Mouse (Mus musculus) hindbrain, embryonic 11.5 days (tissue): ENCODE measurements around the gene Snrk. TPM values are rescaled to one million over a fixed set of nuclear protein-coding genes. Genes with fewer than 3 reads are reported as not detected.
"Not testable (repeated sequence)": the region's sequence is repeated elsewhere in the genome, so short reads cannot be mapped to it uniquely, and the experiment has no call there.

Experiments
- ATAC-seq: fragments of 200-750 bp; cut with Nextera tagmentation; 2 replicates; pipeline ENCODE4 v1.8.0; 2017; ENCODE audit warnings: mild to moderate bottlenecking, moderate TSS enrichment, moderate library complexity; ENCODE audit not compliant: low FRiP score
- DNase-seq: peaks from one replicate; pipeline ENCODE4 v3.0.0-alpha.2; 2015; ENCODE audit warnings: low spot score
- H3K27ac ChIP-seq: fragments of 300-500 bp; sonication (generic); 2 replicates; pipeline ENCODE4 v1.5.1; 2014; ENCODE audit warnings: mild to moderate bottlenecking, low read depth, low read length
- H3K27me3 ChIP-seq: fragments of 300-500 bp; sonication (generic); 2 replicates; pipeline ENCODE4 v1.6.1; 2014; ENCODE audit warnings: mild to moderate bottlenecking, low read length, moderate library complexity, mixed read lengths; ENCODE audit not compliant: control insufficient read depth, insufficient read depth
- H3K36me3 ChIP-seq: fragments of 300-500 bp; sonication (generic); 2 replicates; pipeline ENCODE4 v1.6.1; 2014; ENCODE audit warnings: mild to moderate bottlenecking, low read length, moderate library complexity, mixed read lengths; ENCODE audit not compliant: control insufficient read depth, insufficient read depth
- H3K4me1 ChIP-seq: fragments of 300-500 bp; sonication (generic); replicated peaks from 2 replicates; pipeline ENCODE4 v1.6.1; 2014; ENCODE audit warnings: low read length, mixed read lengths; ENCODE audit not compliant: control insufficient read depth, insufficient read depth
- H3K4me2 ChIP-seq: fragments of 300-500 bp; sonication (generic); replicated peaks from 2 replicates; pipeline ENCODE4 v1.6.1; 2014; ENCODE audit warnings: mild to moderate bottlenecking, low read depth, low read length
- H3K4me3 ChIP-seq: fragments of 300-500 bp; sonication (generic); 2 replicates; pipeline ENCODE4 v1.5.1; 2014; ENCODE audit warnings: low read depth, low read length
- H3K9ac ChIP-seq: fragments of 300-500 bp; sonication (generic); 2 replicates; pipeline ENCODE4 v1.6.1; 2014; ENCODE audit warnings: low read depth, low read length
- H3K9me3 ChIP-seq: fragments of 300-500 bp; sonication (generic); 2 replicates; pipeline ENCODE4 v1.6.1; 2016; ENCODE audit warnings: low read length; ENCODE audit not compliant: control insufficient read depth
- WGBS: fragments of 180-500 bp; shearing (Covaris S2); extraction: QIAGEN DNeasy Blood & Tissue Kit; methylation state at CpG from one replicate; pipeline ENCODE4 v1.1.7; 2014; 5-methylcytosine and 5-hydroxymethylcytosine counted together
- polyA plus RNA-seq: library from polyadenylated mRNA; unstranded; fragments of >200 nt; fragmentation: Nextera tagmentation; extraction: Ambion mirVana; gene quantifications from 2 replicates; pipeline ENCODE4 v1.2.1, GENCODE M21; 2014

Gene Snrk
- polyA plus RNA-seq, 1 experiment from 2014 or later, result 22.0 TPM

DNA sequence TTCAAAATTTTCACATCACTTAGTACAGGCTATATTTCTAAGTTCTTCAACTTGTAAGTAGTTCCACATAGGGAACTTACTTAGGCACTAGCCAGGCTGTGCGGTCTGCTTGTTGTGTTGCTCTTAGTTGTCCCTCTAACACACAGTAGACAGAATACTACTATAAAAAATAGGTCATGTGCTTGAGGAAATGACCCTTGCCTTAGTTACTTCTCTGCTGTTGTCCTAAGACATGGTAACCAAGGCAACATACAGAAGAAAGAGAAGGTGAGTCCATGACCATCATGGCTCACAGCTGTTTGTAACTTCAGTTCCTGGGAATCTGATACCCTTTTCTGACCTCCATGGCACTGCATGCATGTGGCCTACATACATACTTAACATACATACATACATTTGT, 38.1 kb downstream of the Snrk start:
- Histone ChIP-seq H3K27me3 (no peaks in the 10 kb centered on the region), H3K27ac (no peak overlapping the region), H3K9me3 (no peaks in the 10 kb centered on the region), H3K4me3 (no peak overlapping the region), H3K4me2 (no peak overlapping the region), H3K4me1 (no peaks in the 10 kb centered on the region), H3K36me3 (no peaks in the 10 kb centered on the region), H3K9ac (no peak overlapping the region)
- no peak for DNase-seq
- 100% methylated on average over 1 of the region's 1 CpGs for WGBS
- ATAC-seq, result no peak

DNA sequence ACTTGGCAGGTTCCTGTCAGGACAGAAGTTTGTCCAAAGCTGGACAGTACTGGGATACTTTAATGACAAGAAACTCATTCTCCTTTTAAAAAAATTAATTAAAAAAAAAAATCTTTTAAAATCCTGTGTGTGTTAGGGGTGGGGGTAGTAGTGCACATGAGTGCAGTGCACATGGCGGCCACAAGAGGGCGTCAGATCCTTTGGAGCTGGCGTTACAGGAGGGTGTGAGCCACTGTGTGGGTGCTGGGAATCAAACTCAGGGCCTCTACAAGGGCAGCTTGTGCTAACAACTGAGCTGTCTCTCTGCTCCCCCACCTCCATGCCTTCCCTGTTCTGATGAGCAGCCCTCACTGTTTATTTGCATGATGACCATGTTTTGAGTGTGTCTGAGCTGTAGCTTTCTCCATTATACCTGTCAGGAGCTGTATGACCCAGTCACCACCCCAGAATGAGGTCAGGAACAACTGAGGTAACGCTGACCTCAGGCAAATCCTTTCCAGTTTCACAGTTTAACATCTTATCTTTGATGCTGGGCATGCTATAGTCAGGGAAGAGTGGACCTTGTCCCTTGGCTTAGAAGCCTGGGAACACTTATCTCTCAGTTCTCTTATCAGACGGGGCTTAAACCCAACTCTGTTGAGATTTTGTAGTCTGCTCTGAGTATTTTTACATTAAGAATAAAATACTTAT, 39.5 kb downstream of the Snrk start:
- Histone ChIP-seq H3K27ac (no peak overlapping the region), H3K4me3 (no peak overlapping the region), H3K4me2 (no peak overlapping the region), H3K4me1 (no peaks in the 10 kb centered on the region), H3K9me3 (no peaks in the 10 kb centered on the region), H3K27me3 (no peaks in the 10 kb centered on the region), H3K36me3 (no peaks in the 10 kb centered on the region), H3K9ac (no peak overlapping the region)
- 89% methylated on average over 5 of the region's 5 CpGs for WGBS
- no peak for DNase-seq
- no peak for ATAC-seq

DNA sequence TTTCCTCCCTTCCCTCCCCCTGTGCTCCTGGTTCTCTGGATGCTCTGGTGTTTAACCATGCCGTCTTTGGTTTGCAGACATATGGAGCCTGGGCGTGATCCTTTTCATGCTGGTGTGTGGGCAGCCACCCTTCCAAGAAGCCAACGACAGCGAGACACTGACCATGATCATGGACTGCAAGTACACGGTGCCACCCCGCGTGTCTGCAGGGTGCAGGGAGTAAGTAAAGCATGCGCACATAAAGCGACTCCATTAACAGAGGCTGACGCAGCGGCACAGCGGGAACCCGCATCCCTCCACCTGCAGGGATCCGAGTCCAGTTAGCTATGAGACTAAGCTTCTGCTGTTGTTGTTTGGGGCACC, 40.0 kb downstream of the Snrk start:
- Histone ChIP-seq H3K4me1 (no peaks in the 10 kb centered on the region), H3K4me2 (no peak overlapping the region), H3K27me3 (no peaks in the 10 kb centered on the region), H3K36me3 (no peaks in the 10 kb centered on the region), H3K9me3 (no peaks in the 10 kb centered on the region), H3K4me3 (no peak overlapping the region), H3K27ac (no peak overlapping the region), H3K9ac (no peak overlapping the region)
- ATAC-seq (no peak), DNase-seq (no peak)
- WGBS, result 95% methylated on average over 14 of the region's 14 CpGs

GRCm38 (mm10) chr9:122164535-122164934, 47.5 kb downstream of the Snrk start:
- DNase-seq (no peak), ATAC-seq (no peak)
- WGBS, result 95% methylated on average over 4 of the region's 4 CpGs
- H3K27me3 ChIP-seq, result no peaks in the 10 kb centered on the region
- H3K36me3 ChIP-seq, result no peaks in the 10 kb centered on the region
- no peak overlapping the region for H3K4me2 ChIP-seq
- H3K4me3 ChIP-seq, result no peak overlapping the region
- no peaks in the 10 kb centered on the region for H3K9me3 ChIP-seq
- no peak overlapping the region for H3K9ac ChIP-seq
- H3K27ac ChIP-seq, result no peak overlapping the region
- H3K4me1 ChIP-seq, result no peaks in the 10 kb centered on the region

DNA sequence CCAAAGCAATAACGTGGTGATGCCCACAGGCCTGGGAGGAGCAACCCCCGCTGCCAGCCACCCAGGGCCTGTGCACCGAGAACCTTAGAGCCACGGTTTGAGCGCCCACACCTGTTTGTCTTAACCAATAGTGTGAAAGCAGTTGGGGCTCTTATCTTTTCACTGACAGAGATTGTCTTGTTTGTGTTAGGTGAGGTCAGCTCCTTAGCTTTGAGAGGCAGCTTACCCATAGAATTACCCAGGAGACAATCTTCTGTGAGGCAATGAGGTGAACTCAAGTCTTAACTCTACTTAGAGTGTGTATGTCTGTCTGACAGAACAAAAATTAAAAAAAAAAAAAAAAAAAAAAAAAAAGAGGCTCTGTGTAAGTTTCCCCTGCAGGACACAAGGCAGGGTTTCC, 50.7 kb downstream of the Snrk start:
- not testable (repeated sequence) for ATAC-seq, DNase-seq, H3K27ac ChIP-seq, H3K4me1 ChIP-seq, H3K9me3 ChIP-seq, H3K27me3 ChIP-seq, H3K36me3 ChIP-seq, H3K4me2 ChIP-seq, H3K4me3 ChIP-seq, H3K9ac ChIP-seq
- WGBS, result 89% methylated on average over 5 of the region's 5 CpGs

- no peak overlapping the region for H3K4me3 ChIP-seq
- H3K27me3 ChIP-seq, result no peaks in the 10 kb centered on the region
- H3K9me3 ChIP-seq, result no peaks in the 10 kb centered on the region
- 95% methylated on average over 6 of the region's 6 CpGs for WGBS
- no peaks in the 10 kb centered on the region for H3K4me1 ChIP-seq
- DNase-seq, result no peak
- no peak for ATAC-seq
- H3K9ac ChIP-seq, result no peak overlapping the region
- H3K27ac ChIP-seq, result no peak overlapping the region
- no peak overlapping the region for H3K4me2 ChIP-seq
- no peaks in the 10 kb centered on the region for H3K36me3 ChIP-seq
Measured at GRCm38 (mm10) chr9:122169901-122170300, 52.8 kb downstream of the Snrk start.

GRCm38 (mm10) chr9:122172612-122173186, 55.6 kb downstream of the Snrk start:
- Histone ChIP-seq H3K27me3 (no peaks in the 10 kb centered on the region), H3K36me3 (no peaks in the 10 kb centered on the region), H3K4me3 (no peak overlapping the region), H3K27ac (no peak overlapping the region), H3K4me2 (no peak overlapping the region), H3K4me1 (no peaks in the 10 kb centered on the region), H3K9me3 (no peaks in the 10 kb centered on the region), H3K9ac (no peak overlapping the region)
- ATAC-seq, result no peak
- WGBS, result 82% methylated on average over 11 of the region's 11 CpGs
- no peak for DNase-seq

- H3K36me3 ChIP-seq, result no peaks in the 10 kb centered on the region
- H3K4me3 ChIP-seq, result no peak overlapping the region
- H3K9ac ChIP-seq, result no peak overlapping the region
- no peak overlapping the region for H3K4me2 ChIP-seq
- DNase-seq (no peak), ATAC-seq (no peak)
- H3K9me3 ChIP-seq, result no peaks in the 10 kb centered on the region
- no peaks in the 10 kb centered on the region for H3K4me1 ChIP-seq
- no peak overlapping the region for H3K27ac ChIP-seq
- H3K27me3 ChIP-seq, result no peaks in the 10 kb centered on the region
- 87% methylated on average over 9 of the region's 9 CpGs for WGBS
Measured at GRCm38 (mm10) chr9:122173405-122174233, 56.6 kb downstream of the Snrk start.

- H3K9me3 ChIP-seq, result no peaks in the 10 kb centered on the region
- WGBS, result 85% methylated on average over 6 of the region's 6 CpGs
Measured at GRCm38 (mm10) chr9:122174723-122175122, 57.7 kb downstream of the Snrk start.

More at GRCm38 (mm10) chr9:122174723-122175122, 57.7 kb downstream of the Snrk start:
- DNase-seq (no peak), ATAC-seq (no peak)
- no peak overlapping the region for H3K27ac ChIP-seq
- H3K9ac ChIP-seq, result no peak overlapping the region
- no peak overlapping the region for H3K4me2 ChIP-seq
- no peak overlapping the region for H3K4me3 ChIP-seq
- no peaks in the 10 kb centered on the region for H3K4me1 ChIP-seq
- no peaks in the 10 kb centered on the region for H3K36me3 ChIP-seq
- no peaks in the 10 kb centered on the region for H3K27me3 ChIP-seq
